Mouse (Mus musculus) spleen, adult 2 months (tissue): ENCODE measurements around the gene Akt1s1. TPM values are rescaled to one million over a fixed set of nuclear protein-coding genes. Genes with fewer than 3 reads are reported as not detected.

ENCODE experiments used
- DNase-seq, 2 experiments: peaks; one replicate each; pipeline versions ENCODE4 v3.0.0 to v3.0.0-alpha.2; 2012 to 2021; ENCODE audit warnings: low spot score in 2 of 2, low read depth in 1 of 2
- H3K27ac ChIP-seq: fragments of 200-500 bp; 2 replicates; pipeline ENCODE4 v1.5.1; 2012; ENCODE audit warnings: low read length, inconsistent platforms; ENCODE audit not compliant: insufficient read depth
- H3K27me3 ChIP-seq: fragments of 200-500 bp; 2 replicates; pipeline ENCODE4 v1.6.1; 2012; ENCODE audit warnings: mild to moderate bottlenecking, moderate library complexity, low read length, inconsistent platforms; ENCODE audit not compliant: control insufficient read depth, insufficient read depth
- H3K36me3 ChIP-seq: fragments of 200-500 bp; 2 replicates; pipeline ENCODE4 v1.6.1; 2012; ENCODE audit warnings: mild to moderate bottlenecking, low read length, inconsistent platforms; ENCODE audit not compliant: control insufficient read depth, insufficient read depth
- H3K4me1 ChIP-seq: fragments of 200-500 bp; 2 replicates; pipeline ENCODE4 v1.6.1; 2011; ENCODE audit warnings: inconsistent platforms; ENCODE audit not compliant: control insufficient read depth, insufficient read depth, insufficient read length
- H3K4me3 ChIP-seq: fragments of 200-500 bp; 2 replicates; pipeline ENCODE4 v1.5.1; 2011; ENCODE audit warnings: mild to moderate bottlenecking, inconsistent platforms; ENCODE audit not compliant: insufficient read depth, insufficient read length; ENCODE audit errors: extremely low read depth
- CTCF ChIP-seq: fragments of 200-500 bp; IDR thresholded peaks from 2 replicates; pipeline ENCODE4 v1.5.1; 2011; ENCODE audit warnings: mild to moderate bottlenecking, inconsistent platforms; ENCODE audit not compliant: insufficient read depth, insufficient read length, insufficient replicate concordance; ENCODE audit errors: extremely low read depth
- POLR2A ChIP-seq: fragments of 200-500 bp; IDR thresholded peaks from 2 replicates; pipeline ENCODE4 v1.6.1; 2011; ENCODE audit warnings: low read depth, low read length, inconsistent platforms
- WGBS: fragments of 180-500 bp; shearing (Covaris S2); methylation state at CpG from one replicate; pipeline ENCODE4 v1.1.7; 2018; 5-methylcytosine and 5-hydroxymethylcytosine counted together
- polyA plus RNA-seq: library from polyadenylated mRNA; depleted of rRNA; stranded (reverse); fragments of >200 nt; gene quantifications from 2 replicates; pipeline ENCODE4 v1.2.3, GENCODE M21; 2012; rRNA removed

The Akt1s1 gene
- polyA plus RNA-seq, 1 experiment: 67.8 TPM

DNA sequence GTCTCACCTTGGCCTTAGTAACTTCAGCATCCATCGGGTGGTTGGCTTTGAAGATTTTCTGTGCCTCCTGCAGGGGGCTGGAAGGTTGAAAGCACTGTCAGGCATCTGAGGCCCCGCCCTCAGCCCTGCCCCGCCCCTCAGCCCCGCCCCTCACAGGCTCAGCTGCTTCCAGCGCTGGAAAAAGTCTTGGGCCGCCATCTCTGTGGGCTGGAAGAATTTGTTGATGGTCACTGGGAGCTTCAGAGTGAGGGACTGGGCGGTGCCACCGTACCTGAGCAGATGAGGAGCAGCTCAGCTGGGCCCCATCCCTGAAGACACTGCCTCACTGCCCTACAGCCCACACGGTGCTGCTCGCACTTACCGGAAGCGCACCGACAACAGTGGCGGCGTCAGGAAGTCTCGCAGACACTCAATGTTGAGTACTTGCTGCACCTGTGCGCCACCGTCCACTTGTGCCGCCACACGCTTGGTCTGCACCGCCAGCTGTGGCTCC lies 52.5 kb downstream of the Akt1s1 start:
- peaks cover 21% of the 10 kb centered on the region for H3K36me3 ChIP-seq
- DNase-seq: peak; percentile 45 to 56

More for the DNA sequence above, 52.5 kb downstream of the Akt1s1 start:
- WGBS: 16% methylated on average over 21 of the region's 21 CpGs
- TF ChIP-seq CTCF (peak; percentile 10; the same call in 1 of the 2 replicates), POLR2A (no peak)
- Histone ChIP-seq H3K27me3 (no peaks in the 10 kb centered on the region), H3K4me3 (peak overlapping the region; percentile 69), H3K27ac (peak overlapping the region; percentile 91), H3K4me1 (peaks cover 12% of the 10 kb centered on the region)

Other genes starting within 250 kb of the Akt1s1 start
- 0.09 and 0.63 TPM in 2 replicates for gene Myh14, start 178.1 kb upstream of the Akt1s1 start, polyA plus RNA-seq
- gene Izumo2, start 140.2 kb upstream of the Akt1s1 start, polyA plus RNA-seq: not detected in 2 replicates
- gene Vrk3, start 100.6 kb upstream of the Akt1s1 start, polyA plus RNA-seq: 46.4 and 52.5 TPM in 2 replicates
- 0.25 and 0.27 TPM in 2 replicates for gene Zfp473, start 97.9 kb upstream of the Akt1s1 start, polyA plus RNA-seq
- gene Nup62, start 32.9 kb upstream of the Akt1s1 start, polyA plus RNA-seq: 43.8 and 60.5 TPM in 2 replicates
- 175 and 251 TPM in 2 replicates for gene Il4i1, start 32.6 kb upstream of the Akt1s1 start, polyA plus RNA-seq
- gene Atf5, start 32.3 kb upstream of the Akt1s1 start, polyA plus RNA-seq: 49.6 and 66.2 TPM in 2 replicates
- 68.4 and 91.7 TPM in 2 replicates for gene Tbc1d17, start 88 bp downstream of the Akt1s1 start, polyA plus RNA-seq
- gene Pnkp, start 8.1 kb downstream of the Akt1s1 start, polyA plus RNA-seq: 67.3 and 84.9 TPM in 2 replicates
- gene Ptov1, start 20.8 kb downstream of the Akt1s1 start, polyA plus RNA-seq: 66.2 and 77.3 TPM in 2 replicates
- 113 and 136 TPM in 2 replicates for gene Med25, start 43.7 kb downstream of the Akt1s1 start, polyA plus RNA-seq
- gene Fuz, start 47.1 kb downstream of the Akt1s1 start, polyA plus RNA-seq: 52.8 and 54.4 TPM in 2 replicates
- gene Ap2a1, start 80.5 kb downstream of the Akt1s1 start, polyA plus RNA-seq: 69.9 and 91.7 TPM in 2 replicates
- not detected in 2 replicates for gene Tsks, start 94.2 kb downstream of the Akt1s1 start, polyA plus RNA-seq
- 4.8 and 6.1 TPM in 2 replicates for gene Cpt1c, start 125.9 kb downstream of the Akt1s1 start, polyA plus RNA-seq
- gene Prmt1, start 137.6 kb downstream of the Akt1s1 start, polyA plus RNA-seq: 109 and 112 TPM in 2 replicates
- 134 and 147 TPM in 2 replicates for gene Irf3, start 148.7 kb downstream of the Akt1s1 start, polyA plus RNA-seq
- 33.2 and 38.5 TPM in 2 replicates for gene Bcl2l12, start 149.7 kb downstream of the Akt1s1 start, polyA plus RNA-seq
- gene Scaf1, start 167.4 kb downstream of the Akt1s1 start, polyA plus RNA-seq: 59.0 and 65.4 TPM in 2 replicates
- 55.1 and 65.1 TPM in 2 replicates for gene Rras, start 169.0 kb downstream of the Akt1s1 start, polyA plus RNA-seq
- 16.1 TPM in 2 replicates for gene Prr12, start 203.9 kb downstream of the Akt1s1 start, polyA plus RNA-seq
- gene Nosip, start 213.4 kb downstream of the Akt1s1 start, polyA plus RNA-seq: 67.9 and 95.7 TPM in 2 replicates
- gene Prrg2, start 213.7 kb downstream of the Akt1s1 start, polyA plus RNA-seq: 19.9 and 27.6 TPM in 2 replicates
- 96.5 and 100 TPM in 2 replicates for gene Rcn3, start 243.2 kb downstream of the Akt1s1 start, polyA plus RNA-seq